Mouse (Mus musculus) cerebellum, adult 9-10 months (tissue): ENCODE results near the gene Ssxb3.
"Not testable (repeated sequence)": the region's sequence is repeated elsewhere in the genome, so short reads cannot be mapped to it uniquely, and the experiment has no call there.

Experiments used
- DNase-seq: peaks from one replicate; pipeline ENCODE4 v3.0.0; 2022

The Ssxb3 gene

GRCm38 (mm10) chrX:8591716-8592115 is at the start of gene Ssxb3:
Gene Ssxb3, minus strand, starts transcription at chrX:8591816.
- not testable (repeated sequence) for DNase-seq

GRCm38 (mm10) chrX:8548155-8548554 is 43.5 kb downstream of the Ssxb3 start, which contains the start of gene Ssxb6:
Gene Ssxb6, minus strand, starts transcription at chrX:8548255.
- not testable (repeated sequence) for DNase-seq
